Mouse (Mus musculus) gastrocnemius, postnatal 14 days (tissue): ENCODE measurements around the gene Xylb. TPM values are rescaled to one million over a fixed set of nuclear protein-coding genes. Genes with fewer than 3 reads are reported as not detected.

Experiments used
- DNase-seq: peaks from one replicate; pipeline ENCODE4 v3.0.0; 2021; ENCODE audit warnings: mixed read lengths
- intact Hi-C: fragments of 180-260 bp; cut with DNase I; formaldehyde crosslinking; loops from one replicate; pipeline ENCODE4 v1.15.1; 2025; ENCODE audit warnings: low total_unique reads
- long read RNA-seq, 2 experiments: library from polyadenylated mRNA; stranded (forward); transcript quantifications; one replicate each; pipeline ENCODE4 v2.0.0; 2021
- total RNA-seq, 2 experiments: library from RNA; stranded (reverse); gene quantifications; 2 replicates each; pipeline ENCODE4 v1.2.3; 2021

Gene Xylb
- under 1 TPM; 0.27 to 0.35 TPM for total RNA-seq
- long read RNA-seq, experiment 1, partial matches to known transcripts: 0 of 1 reads
- long read RNA-seq, experiment 1, other reads (novel, unspliced or antisense): 0 of 1 reads
- long read RNA-seq, experiment 2: 0 reads

DNA sequence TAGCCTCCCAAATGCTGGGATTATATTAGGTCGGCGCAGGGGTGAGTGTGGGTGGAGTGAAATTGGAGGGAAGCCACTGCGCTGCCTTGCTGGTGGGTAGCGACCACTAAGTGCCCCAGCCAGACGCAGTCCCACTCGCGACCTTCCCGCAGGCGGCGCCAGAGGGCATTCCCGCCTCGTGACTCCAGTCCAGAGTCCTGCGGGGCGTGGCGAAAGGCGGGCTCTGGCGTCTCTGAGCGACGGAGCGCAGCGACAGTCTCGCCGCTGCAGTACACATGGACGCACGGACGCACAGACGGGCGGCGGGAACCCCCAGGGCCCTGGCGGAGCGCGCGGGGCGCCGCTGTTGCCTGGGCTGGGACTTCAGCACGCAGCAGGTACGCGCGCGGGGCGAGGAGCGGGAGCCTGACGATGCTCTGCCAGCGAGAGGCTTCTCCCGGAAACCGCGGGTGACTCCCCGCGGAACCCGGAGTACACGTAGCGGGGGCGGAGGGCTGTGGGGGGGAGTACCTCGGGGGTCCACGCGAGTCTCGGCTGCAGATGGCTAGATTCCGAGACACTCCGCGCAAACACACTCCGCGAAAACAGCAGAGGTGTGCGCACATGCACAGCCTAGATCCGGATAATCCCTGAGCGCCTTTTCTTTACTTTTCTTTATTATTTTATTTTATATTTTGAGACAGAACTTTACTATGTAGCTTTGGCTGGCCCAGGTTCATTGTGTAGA is at the start of gene Xylb:
Xylb (plus strand) TSS at position 51 of the 727 bp plus-strand sequence.
- intact Hi-C loops: loop anchor here (10.0 kb wide), 1 partner anchor 203 kb away; the partner anchor contains the start of genes Acaa1b and Gm47289
- DNase-seq: peak; percentile 92

DNA sequence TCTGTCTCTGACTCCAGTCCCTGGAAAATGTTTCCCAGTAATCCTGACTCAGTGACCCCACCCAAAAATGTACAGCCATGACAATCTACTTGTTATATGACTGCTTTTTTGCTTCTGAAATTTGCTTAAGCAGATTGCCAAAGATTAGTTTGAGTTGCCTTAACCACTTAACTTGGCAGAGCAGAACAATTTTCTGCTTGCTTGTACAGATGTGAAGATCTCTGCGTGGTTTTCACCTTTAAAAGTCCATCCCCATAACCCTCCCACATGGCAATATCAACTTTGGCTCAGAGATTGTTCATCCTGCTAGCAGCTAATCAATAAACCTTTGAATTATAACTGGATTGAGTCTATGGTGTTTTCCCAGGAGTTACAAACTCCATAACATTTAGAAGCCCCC is 48.1 kb upstream of the Xylb start:
- DNase-seq: no peak
- intact Hi-C loops: no loop called here

DNA sequence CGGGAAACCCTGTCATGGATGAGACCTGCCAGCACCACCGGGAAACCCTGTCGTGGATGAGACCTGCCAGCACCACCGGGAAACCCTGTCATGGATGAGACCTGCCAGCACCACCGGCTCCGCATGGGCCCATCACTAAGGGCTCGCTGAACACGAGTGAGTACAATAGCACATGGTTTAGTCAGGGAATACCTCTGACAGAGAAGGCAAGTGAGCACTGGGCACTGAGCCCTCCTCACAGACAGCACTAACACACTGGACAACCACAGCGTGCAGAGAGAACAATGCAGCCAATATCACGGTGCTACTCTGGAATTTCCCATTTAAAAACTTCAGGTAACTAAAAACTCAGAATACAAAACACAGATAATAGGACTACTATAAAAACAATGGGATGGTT is 44.1 kb upstream of the Xylb start:
- DNase-seq: no peak
- intact Hi-C loops: no loop called here

DNA sequence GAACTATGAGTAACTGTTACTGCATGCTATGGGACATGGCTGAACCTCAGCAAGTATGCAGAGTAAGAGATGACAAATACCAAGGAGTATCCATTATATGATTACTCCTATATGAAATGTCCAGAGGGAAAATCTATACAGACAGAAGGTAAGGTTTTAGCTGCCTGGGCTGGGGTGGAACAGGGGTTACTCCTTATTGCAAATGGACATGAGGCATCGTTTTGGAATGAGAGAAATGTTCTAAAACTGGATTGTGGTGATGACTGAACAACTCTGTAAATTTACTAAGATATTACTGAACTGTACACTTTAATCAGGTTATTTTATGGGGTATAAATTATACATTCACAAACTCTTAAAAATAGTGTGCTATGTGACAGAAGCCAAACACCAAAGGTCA is 38.3 kb upstream of the Xylb start:
- intact Hi-C loops: no loop called here
- DNase-seq: no peak

DNA sequence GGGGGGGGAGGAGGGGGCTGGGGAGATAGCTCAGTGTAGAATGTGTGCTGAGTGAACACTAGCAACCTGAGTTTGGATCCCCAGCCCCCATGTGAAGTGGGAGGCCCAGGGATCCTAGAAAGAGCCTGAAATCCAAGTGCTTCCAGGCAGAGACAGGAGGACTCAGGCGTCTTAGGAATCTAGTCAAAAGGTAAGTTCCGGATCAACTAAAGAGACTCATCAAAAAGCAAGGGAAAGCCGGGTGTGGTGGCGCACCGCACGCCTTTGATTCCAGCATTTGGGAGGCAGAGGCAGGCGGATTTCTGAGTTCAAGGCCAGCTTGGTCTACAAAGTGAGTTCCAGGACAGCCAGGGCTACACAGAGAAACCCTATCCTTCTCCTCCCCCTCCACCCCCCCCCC is 36.7 kb upstream of the Xylb start:
- intact Hi-C loops: no loop called here
- DNase-seq: no peak

DNA sequence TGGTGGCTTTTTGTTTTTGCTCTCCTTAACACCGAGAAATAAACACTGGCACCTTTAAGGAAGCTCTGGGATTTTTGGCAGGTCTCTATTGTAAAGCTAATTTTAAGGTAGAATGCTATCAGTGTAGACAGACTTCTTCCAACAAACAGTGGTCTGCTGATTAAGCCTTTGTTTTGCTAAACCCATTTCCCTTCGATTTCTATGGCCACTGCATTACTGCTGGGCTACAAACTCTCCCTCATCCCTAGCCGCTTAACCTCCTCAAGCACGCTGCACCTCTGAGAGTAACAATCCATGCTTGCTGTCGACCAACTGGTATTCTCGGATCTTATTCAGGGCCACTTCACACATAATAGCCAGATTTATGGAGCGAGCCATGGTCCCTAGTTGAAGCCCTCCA is 36.2 kb upstream of the Xylb start:
- DNase-seq: no peak

DNA sequence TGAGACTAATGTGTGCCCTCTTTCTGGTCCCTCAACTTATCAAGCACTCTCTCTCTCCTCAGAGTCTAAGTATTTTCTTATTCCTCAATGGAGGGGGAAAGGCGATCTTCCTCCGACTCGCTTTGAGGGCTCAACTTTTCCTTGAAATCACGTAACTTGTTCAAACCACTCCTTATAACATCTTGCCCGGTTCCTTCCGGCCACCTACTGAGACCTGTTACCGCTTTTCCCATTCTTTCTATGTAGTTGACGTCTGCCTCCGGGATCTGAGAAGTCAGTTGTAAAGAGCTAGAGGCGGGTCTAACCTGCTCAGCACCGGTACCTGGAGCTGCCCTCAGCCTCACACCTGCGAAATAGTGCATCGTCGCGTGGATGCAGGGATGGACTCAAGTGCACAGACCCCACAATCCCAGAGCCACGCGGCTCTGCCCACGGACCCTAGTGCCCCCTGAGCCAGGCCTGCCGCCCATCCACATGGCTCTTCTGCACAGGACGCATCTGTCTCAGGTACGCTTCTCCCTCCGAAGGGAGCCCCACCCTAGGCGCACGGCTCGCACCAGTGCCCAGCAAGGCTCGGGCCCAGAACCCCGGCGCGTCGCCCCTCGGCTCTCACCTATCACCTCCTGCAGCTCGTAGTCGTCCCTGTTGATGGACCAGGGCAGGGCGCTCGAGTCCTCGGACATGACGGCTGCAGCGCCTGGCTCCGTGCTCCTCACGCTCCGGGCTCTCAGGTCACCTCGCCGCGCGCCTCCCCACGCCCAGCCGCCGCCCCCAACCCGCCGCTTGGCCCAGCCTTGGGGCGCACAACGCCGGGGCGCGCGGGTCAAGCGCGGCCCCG is 35.6 kb upstream of the Xylb start:
- intact Hi-C loops: no loop called here
- no peak for DNase-seq

More for the DNA sequence above, 36.2 kb upstream of the Xylb start:
- intact Hi-C loops: no loop called here

DNA sequence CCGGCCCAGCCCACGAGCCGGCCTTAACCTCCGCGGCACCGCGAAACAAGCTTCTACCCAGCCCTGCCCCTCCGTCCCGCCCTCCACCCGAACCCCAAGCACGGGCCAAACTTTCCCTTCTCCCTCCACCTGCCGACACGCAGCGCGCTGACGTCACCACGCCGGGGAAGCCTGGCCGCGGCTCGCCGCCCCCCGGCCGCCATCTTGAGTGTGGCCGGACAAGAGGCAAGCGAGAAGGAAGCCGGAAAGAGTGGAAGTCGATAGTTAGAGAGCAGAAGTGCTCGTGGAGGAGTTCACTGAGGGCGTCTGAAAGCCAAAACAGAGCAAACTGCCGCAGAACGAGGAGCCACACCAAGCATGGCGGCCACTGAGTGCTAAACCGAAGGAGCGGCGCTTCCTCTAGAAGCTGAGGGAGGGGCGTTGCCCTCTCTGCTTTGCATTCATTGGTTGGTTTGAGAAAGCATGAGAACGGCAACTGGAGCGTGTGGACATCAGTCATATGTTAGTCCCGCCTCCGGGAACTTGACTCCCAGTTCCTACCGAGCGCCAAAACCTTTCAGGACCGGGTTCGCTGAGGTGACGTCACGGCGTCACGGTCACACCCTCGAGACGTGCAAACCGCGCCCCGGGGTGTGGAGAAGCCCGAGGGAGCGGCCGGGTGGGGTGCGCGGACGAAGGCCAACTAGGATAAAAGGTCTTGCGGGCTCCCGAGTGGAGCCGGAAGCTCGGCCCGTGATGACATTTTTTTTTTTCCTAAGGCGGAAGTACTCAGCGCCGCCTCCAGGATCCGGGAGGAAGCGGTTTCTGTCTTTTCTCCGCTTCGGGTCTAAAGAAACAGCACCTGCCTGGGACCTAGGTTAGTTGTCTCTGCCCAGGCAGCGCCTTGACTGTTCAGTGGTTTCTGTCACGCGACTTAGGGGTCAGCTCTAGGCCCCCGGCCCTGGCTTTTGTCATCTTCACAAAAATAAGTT is 34.6 kb upstream of the Xylb start, which contains the start of gene Oxsr1:
Oxsr1 (minus strand) TSS at position 139 of the 971 bp plus-strand sequence.
- intact Hi-C loops: no loop called here

GRCm38 (mm10) chr9:119323260-119323645 is 33.9 kb upstream of the Xylb start:
- DNase-seq: no peak

More for the DNA sequence above, 34.6 kb upstream of the Xylb start, which contains the start of gene Oxsr1:
- DNase-seq: peak; percentile 98

GRCm38 (mm10) chr9:119324130-119324529 is 33.1 kb upstream of the Xylb start:
- intact Hi-C loops: no loop called here
- DNase-seq: no peak

More at GRCm38 (mm10) chr9:119323260-119323645, 33.9 kb upstream of the Xylb start:
- intact Hi-C loops: no loop called here

DNA sequence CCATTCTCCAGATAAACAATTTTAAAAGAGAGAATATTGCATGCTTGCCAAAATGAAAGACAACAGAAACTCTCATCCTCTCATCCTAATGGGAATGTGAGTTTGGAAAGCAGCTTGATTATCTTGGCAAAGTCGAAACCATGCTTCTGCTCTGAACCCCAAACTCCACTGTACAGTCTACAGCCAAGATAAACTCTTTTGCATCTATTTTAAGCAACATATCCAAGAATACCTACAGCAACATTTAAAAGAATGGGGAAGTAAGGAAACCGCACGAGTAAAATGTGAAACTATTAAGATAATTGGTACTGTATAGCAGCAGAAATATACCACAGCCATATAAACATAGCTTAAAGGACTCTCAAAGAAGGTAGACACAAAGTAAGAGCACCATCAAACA is 28.7 kb upstream of the Xylb start:
- intact Hi-C loops: no loop called here
- DNase-seq: no peak

- intact Hi-C loops: no loop called here
- no peak for DNase-seq
These were observed 26.8 kb upstream of the Xylb start for GRCm38 (mm10) chr9:119330186-119330963.

DNA sequence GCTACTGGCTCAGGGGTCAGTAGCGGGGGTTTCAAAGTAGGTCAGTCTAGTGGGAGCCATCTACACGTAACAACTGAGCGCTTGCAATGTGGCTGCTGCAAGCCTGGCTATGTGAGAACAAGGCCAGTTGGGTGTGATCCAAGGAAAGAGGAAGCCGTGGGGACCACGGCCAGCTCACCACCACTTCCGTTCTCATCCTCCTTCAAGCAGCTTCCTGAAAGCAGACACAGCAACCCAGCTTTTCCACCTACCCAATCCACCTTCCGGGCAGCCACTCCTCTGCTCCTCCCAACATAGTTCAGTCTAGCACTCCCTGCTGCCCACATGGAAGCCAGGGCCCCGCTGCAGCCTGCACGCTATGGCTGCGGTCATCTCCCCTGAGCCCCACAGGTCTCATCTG is 22.9 kb upstream of the Xylb start:
- intact Hi-C loops: no loop called here
- peak; percentile 61 for DNase-seq

- intact Hi-C loops: no loop called here
These were observed 22.3 kb upstream of the Xylb start for GRCm38 (mm10) chr9:119334834-119335233.

GRCm38 (mm10) chr9:119335571-119335970 is 21.6 kb upstream of the Xylb start:
- no peak for DNase-seq

More at GRCm38 (mm10) chr9:119334834-119335233, 22.3 kb upstream of the Xylb start:
- no peak for DNase-seq

DNA sequence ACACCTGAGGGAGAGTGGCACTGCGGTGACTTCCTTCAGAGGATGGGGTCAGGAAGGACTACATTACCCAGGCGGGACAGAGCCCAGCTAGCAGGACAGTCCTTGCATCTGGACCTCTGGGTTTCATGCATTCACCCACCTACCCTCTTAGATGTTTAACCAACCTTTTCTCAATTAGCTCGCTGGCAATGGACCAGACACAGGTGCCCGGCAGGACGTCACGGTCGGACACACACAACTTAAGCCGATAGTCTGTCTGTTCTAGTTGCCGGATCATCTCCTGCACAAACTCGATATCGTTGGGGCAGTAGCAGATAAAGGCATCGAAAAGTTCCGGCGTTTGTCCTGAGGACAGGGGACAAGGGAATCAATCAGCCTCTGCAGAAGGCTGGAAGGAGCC is 19.3 kb upstream of the Xylb start:
- DNase-seq: no peak
- intact Hi-C loops: no loop called here

More at GRCm38 (mm10) chr9:119335571-119335970, 21.6 kb upstream of the Xylb start:
- intact Hi-C loops: no loop called here

GRCm38 (mm10) chr9:119338350-119338749 is 18.8 kb upstream of the Xylb start:
- DNase-seq: no peak
- intact Hi-C loops: no loop called here

GRCm38 (mm10) chr9:119339106-119339505 is 18.1 kb upstream of the Xylb start:
- intact Hi-C loops: no loop called here
- no peak for DNase-seq
